Mouse (Mus musculus) adrenal gland, adult 8-10 months (tissue): ENCODE measurements at regions not wholly inside any gene's neighbourhood (a gene's known extent, or its start where the extent isn't known, plus 50 kb on each side); places are given as distances from the start of the nearest gene placed in this dataset.
A peak's percentile ranks its signal among the peaks of the same experiment; 100 is the strongest.

Experiments
- DNase-seq: peaks from one replicate; pipeline ENCODE4 v3.0.0; 2022

GRCm38 (mm10) chr6:78599751-78600150 is 131.1 kb upstream of the Reg3g start:
- DNase-seq, result peak; percentile 61

DNA sequence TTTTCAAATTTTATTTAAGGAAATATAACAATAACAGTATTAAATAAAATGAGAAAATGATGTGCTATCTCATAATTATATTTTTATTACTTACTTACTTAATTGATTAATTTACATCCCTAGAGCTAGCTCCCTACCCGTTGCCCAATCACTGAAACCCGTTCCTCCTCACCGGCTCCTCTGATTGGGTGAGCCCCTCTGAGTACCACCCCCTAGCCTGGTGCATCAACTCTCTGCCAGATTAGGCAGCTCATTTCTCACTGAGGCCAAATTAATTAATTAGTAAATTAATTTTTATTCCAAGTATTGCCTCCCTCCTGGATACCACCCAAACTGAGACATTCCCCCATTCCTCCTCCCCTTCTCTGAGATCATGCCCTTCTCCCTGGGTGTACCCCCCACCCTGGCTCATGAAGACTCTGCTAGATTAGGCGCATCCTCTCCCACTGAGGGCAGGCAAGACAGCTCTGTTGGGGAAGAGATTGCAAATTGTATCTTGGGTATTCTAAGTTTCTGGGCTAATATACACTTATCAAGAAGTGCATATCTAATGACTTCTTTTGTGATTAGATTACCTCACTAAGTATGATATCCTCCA is 101.4 kb upstream of the Reg3g start:
- DNase-seq, result no peak

- no peak for DNase-seq
Observed at GRCm38 (mm10) chr6:78553008-78553698, 84.5 kb upstream of the Reg3g start.

- no peak for DNase-seq
Observed at GRCm38 (mm10) chr6:78552353-78552698, 83.7 kb upstream of the Reg3g start.

DNA sequence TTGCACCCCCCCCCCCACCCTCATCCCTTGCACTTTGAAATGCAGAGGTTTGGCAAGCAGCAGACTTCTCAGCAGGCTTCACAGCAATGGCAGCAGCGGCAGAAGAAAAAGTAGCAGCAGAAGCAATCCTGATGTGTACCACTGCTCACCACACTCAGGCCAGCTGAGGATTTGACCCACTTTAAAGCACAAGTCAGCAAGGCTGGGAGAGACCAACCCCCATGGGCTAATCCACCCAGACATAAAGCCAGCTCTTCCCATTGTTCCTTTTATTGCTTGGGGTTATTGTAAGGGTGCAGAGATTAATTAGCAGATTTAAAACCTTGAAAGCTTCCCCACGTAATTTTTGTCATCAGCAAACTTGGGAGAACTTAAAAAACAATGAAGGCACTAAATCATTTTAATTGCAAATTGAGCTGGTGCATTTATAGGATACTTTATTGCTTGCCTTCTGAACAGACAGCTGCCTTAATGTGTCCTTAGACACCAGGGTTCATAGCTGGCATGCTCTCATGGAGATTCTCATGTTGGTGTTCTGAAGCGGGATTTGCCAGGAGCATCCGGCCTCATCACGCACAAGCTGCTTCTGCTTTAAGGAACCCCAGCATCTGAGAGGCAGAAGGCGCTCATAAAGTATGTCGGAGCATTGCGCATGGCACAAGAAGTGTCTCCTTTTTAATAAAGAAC is 83.1 kb upstream of the Reg3g start:
- no peak for DNase-seq

DNA sequence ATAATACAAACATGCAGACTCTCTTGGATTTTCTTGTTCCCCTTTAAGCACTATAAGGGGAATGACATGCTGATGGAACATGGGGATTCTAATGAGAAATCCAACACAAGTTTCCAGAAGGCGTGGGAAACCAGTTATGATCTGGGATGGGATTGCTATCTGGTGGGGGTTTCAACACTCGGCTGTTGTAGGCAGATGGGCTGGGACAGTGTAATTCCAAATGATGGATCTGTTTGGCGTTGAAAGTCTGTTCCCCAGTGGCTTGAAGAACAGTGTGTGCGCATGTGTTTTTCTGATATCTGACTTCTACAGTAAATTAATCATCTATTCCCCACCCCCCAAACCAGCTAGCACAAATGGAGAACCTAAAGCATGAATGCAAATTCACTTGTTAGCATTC is 79.8 kb upstream of the Reg3g start:
- DNase-seq, result no peak

- peak; percentile 36 for DNase-seq
Observed at GRCm38 (mm10) chr6:78547721-78548120, 79.0 kb upstream of the Reg3g start.

DNA sequence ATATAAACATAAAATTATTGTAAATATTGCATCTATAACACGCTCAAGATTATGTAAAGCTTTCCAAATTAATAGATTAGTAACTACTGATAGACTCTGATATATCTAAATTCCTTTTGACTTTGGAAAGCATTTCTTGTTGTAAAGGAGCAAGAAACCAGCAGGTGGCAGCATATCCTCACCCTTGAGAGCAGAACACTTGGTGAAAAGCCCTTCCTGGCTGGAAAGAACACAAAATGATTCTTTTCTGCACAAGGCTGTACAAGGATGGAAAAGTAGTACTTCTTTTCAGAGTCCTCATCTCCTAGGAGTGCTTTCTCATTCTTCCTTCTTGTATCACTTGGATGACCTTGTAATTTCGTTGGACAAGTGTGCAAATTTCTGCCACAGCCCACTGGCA is 75.6 kb upstream of the Reg3g start:
- DNase-seq, result peak; percentile 45

GRCm38 (mm10) chr6:78537476-78537875 is 68.8 kb upstream of the Reg3g start:
- DNase-seq, result no peak

GRCm38 (mm10) chr6:78526986-78527762 is 58.5 kb upstream of the Reg3g start:
- no peak for DNase-seq
